Mouse (Mus musculus) embryo, embryonic 11.5 days (tissue): ENCODE measurements around the gene Tmem192.

Source experiments
- DNase-seq: peaks from one replicate; pipeline ENCODE4 v3.0.0-alpha.2; 2012; ENCODE audit warnings: low read depth, low spot score

Tmem192 gene

GRCm38 (mm10) chr8:64946820-64947697, at the start of gene Tmem192:
Gene Tmem192, plus strand, starts transcription at chr8:64947185.
- peak; percentile 80 for DNase-seq

DNA sequence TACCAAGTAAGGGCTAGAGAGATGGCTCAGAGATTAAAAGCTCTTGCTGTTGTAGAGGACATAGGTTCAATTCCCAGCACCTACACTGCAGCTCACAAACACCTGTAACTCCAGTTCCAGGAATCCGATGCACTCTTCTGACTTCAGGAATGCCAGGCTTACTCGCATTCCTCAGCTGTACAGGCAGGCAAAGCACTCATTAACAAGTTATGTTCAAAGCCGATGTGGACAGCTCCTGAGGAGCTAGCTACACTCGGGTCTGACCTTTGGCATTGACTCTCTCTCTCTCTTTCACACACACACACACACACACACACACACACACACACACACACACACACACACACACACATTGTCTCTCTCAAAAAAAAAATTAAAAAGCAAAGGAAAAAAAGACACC, 48.3 kb upstream of the Tmem192 start:
- no peak for DNase-seq

- DNase-seq = no peak
These were observed 46.3 kb upstream of the Tmem192 start for GRCm38 (mm10) chr8:64900645-64901044.

DNA sequence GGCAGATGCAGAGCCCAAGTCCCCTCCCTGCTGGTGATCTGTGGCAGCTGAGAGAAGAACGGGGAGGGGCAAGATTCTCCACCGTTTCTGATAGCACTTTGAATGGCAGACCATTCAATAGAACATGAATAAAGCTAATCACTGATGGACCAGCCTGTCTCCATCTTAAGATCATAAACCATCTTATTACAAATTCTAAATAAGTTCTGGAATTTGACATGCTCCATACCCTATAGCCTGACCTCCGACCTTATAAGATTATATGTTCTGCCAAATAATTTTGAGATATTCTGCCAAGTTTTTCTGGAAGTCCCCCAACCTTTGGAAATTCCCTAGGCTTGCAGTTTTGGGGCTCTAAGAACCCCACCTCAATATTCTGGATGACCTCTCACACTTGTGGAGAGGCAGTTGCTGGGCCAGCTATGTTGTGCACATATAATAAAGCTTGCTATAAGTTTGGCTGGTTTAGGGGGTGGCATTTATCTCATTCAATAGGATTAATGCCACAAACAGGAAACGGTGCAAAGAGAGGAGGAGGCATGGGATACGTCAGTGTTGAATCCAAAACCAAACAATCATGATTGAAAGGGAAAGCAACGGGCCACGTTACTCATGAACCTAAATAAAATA, 45.3 kb upstream of the Tmem192 start:
- DNase-seq = no peak

DNA sequence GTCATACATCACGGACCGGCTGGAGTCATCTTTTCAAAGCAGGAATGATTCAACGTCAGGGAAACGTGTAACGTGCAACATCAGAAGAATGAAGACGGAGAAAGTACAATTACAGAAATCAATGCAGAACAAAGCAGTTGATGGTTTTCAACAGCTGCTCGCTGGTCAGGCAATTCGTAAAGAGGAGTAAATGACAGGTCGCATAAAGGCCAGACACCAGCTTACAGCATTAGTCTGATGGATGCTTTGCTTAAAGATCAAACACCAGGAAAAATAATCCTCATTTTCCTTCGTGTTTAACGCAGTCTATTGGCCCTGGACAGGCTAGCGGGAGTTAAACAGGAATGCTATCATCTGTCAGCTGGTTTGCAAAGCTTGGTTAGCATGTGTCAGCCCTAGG, 44.8 kb upstream of the Tmem192 start:
- DNase-seq = no peak

DNA sequence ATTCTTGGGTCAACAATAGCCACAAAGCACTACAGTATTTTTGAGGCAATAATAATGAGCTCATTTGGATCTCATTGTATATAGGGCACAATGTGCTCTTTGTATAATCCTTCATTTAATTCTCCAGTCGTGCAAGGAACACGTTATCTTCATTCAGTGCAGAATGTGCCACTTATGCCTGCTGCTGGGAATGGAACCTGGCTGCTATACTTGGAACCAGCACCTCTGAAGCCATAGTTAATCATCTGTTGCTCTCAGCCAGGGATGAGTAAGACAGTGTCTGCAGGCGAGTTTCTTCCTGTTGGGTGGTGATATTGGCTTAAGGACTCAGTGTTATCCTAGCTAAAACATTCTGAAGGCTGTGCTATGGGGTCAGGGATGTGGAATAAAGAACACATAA, 43.2 kb upstream of the Tmem192 start:
- DNase-seq = no peak

- DNase-seq = no peak
These were observed 37.0 kb upstream of the Tmem192 start for GRCm38 (mm10) chr8:64910026-64910425.

DNA sequence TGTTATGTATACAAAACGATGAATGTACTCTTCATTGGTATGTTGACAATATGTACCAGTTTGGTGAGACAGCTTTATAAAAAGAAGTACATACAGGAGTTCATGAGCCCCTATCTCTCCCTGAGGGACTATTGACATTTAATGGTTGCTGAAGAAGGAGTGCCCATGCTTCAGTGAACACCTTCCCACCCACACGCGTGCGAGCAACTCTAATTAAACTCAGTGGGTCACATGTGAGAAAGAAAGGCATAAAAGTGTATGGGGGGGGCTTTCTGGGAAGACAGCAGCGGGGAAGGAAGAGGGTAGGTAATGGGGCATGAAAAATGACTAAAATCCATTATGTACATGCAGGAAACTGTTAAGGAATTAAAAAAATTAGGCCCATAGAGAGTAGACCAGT, 30.2 kb upstream of the Tmem192 start:
- no peak for DNase-seq

- no peak for DNase-seq
These were observed 23.7 kb upstream of the Tmem192 start for GRCm38 (mm10) chr8:64923329-64923728.

DNA sequence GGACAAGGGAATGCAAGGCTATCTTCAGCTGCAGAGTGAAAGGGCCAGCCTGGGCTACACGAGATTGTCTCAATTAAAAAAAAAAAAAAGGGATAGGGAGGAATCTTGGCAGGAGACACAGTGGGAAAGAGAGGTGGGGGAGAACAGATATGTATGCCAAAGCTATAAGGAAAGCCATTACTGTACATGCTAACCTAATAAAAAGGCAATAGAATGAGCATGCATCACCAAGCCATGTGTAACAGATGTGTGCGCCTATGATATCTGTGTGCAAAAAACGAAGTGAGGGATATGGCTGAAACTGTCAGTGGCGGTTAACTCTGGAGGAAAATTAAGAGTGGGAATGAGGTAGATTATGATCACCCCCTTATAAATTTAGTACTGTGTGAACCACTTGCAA, 21.2 kb upstream of the Tmem192 start:
- no peak for DNase-seq

DNA sequence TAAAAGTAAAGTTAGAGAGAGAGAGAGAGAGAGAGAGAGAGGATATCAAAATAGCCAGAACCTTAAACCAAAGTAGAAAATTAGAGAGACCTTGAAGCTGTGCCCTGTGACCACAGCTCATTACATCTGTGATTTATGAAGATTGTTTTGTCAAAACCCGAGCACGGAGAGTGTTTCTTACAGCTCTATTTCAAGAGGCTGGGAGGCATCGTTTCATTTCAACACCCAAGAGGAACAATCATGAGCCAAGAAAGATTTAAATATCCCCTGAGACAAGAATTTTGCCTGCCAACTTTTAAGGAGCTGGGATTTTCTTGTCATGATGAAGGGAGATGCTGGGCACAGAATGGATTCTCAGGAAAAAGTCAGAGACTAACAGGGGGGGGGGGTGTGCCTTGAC, 20.6 kb upstream of the Tmem192 start:
- DNase-seq = no peak

DNA sequence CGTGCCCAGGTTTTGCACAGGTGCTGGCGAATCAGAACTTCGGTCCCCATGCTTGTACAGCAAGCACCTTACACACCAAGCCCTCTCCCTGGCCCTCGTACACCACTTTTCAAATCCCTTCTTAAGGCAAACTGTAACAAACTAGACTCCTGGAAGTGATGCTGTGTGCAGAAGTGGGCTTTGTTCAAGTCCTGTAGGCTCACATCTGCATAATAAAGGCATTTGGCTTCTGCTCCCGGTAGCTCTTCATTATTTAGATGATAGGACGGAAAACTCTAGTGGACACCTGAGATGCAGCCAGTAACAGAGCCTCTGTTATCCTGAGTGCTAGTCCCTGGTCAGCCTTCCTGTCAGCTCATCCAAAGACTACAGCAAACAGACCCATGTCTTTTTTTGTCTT, 18.0 kb upstream of the Tmem192 start:
- no peak for DNase-seq

DNA sequence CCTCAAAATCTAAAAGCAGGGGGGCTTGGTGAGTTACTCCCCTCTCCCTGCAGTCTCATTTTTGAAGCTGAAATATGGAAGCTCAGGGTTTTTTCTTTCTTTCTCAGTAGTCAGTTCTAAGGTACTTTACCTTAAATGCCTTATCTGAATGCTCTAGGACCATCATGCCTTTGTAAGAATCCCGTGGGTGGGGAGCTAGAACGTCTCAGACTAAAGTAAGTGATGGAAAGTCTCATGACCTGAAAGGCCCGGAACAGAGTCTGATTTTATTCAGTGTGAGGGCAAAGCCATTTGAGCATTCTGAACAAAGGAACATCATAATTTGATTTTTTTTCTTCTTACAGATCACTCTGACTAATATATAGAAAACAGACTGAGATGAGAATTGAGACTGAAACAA, 12.0 kb upstream of the Tmem192 start:
- DNase-seq = no peak

- DNase-seq = no peak
These were observed 6.0 kb upstream of the Tmem192 start for GRCm38 (mm10) chr8:64941019-64941418.

DNA sequence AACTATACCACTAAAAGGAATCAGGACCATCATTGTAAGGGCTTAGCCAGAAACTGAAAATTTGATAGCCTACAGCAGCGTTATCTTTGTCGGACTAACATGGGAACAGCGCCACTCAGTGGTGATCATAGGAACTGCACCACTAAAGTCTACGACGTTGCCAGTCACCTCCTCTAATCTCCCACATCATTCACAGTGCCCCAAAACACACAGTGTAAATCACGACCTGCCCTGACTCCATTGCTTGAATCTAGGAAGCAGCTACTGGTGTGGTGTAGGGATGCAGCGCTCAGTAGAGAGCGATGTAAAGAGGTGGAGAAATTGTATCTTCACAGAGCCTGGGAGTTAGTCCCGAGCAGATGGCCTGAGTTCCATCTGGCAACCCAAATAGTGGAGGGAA, 5.5 kb upstream of the Tmem192 start:
- peak; percentile 62 for DNase-seq

DNA sequence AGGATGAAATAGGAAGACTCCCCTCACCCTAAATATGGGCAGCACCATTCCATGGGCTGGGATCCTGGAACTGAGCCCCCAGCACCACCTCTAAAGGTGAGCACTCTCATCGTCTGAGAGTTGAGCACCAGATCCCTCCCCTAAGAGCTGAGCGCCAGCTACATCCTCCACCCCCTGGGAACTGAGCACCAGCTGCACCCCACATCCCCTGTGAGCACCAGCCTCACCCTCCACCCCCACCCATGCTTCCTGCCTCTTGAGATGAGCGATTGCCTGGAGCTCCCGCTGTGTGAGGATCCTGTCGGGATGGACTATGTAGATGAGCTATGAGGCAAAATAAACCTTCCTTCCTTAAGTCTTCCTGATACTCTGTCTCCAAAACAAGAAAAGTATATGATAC, 4.0 kb upstream of the Tmem192 start:
- no peak for DNase-seq

GRCm38 (mm10) chr8:64944831-64945230, 2.2 kb upstream of the Tmem192 start:
- no peak for DNase-seq

GRCm38 (mm10) chr8:64945606-64946005, 1.4 kb upstream of the Tmem192 start:
- no peak for DNase-seq

GRCm38 (mm10) chr8:64946441-64946819, 555 bp upstream of the Tmem192 start:
- DNase-seq = no peak

DNA sequence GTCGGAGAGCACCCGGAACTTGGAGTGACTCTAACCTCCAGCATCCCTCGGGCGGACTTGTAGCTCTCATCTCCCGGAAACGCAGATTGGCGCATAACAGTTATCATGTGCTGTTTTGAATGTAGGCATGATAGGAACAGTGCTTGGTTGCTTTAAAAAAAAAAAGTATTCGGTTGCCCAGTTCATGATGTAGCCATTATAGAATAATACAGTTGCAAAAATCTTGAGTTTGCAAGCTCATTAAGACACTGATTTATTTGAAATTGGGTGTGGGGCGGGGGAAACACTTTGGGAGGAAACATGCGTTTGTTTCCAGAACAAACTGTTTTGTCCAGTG, 681 bp downstream of the Tmem192 start:
- no peak for DNase-seq

DNA sequence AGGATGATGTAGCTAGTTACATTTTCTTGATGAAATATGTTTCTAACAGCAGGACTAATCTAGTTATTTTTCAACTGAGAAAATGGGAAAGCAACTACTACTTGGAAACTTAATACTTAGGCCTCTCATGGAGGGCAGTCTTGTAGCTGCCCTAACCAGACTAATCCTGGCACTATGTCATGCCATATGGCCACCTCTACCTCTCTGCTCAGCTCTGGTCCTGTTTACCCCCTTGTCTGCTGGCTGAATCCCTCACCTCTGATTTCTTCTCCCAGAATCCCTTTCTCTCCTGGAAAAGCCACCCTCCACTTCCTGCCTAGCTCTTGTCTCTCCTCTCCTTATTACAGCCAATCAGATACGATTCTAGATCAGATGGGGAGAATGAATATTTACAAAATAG, 1.4 kb downstream of the Tmem192 start:
- no peak for DNase-seq

GRCm38 (mm10) chr8:64952101-64952500, 5.1 kb downstream of the Tmem192 start:
- DNase-seq = no peak

GRCm38 (mm10) chr8:64959025-64959424, 12.0 kb downstream of the Tmem192 start:
- no peak for DNase-seq
